Mouse (Mus musculus): Measurements from ENCODE around the gene Olfr519. TPM values are rescaled to one million over a fixed set of nuclear protein-coding genes. Genes with fewer than 3 reads are reported as not detected.

Olfr519 gene
- total and polyA plus RNA-seq, 3 experiments, result not detected

- H3K9ac ChIP-seq (ENCODE audit: insufficient read depth, low read depth), result no peak within 1 kb of the TSS
- H3K4me2 ChIP-seq (ENCODE audit: insufficient read depth, low read depth, poor library complexity, severe bottlenecking), result no peak within 1 kb of the TSS
- H3K27ac ChIP-seq (ENCODE audit: insufficient read depth, low read depth), result no peak within 1 kb of the TSS
- no peaks in the 10 kb centered on the region for H3K4me1 ChIP-seq (ENCODE audit: control insufficient read depth in 1 of 2, insufficient read depth in 2 of 2)
- dilution Hi-C loops (cut with MboI; ENCODE audit: extremely low pct_ligation_motif_present, extremely low pct_unique_long_range_greater_than_20kb, low sequenced_read_pairs) (no loop called here), in situ Hi-C loops (cut with MboI; ENCODE audit: low pct_ligation_motif_present, low pct_unique_long_range_greater_than_20kb, low sequenced_read_pairs) (no loop called here)
- no peak for TF ChIP-seq UBTF (IDR thresholded peaks at IDR 0.05; ENCODE audit: low read depth, low read length)
- TF ChIP-seq ZKSCAN1 (IDR thresholded peaks at IDR 0.05; ENCODE audit: borderline replicate concordance, low read depth, low read length), result no peak
- TF ChIP-seq GABPA (IDR thresholded peaks at IDR 0.05; ENCODE audit: insufficient replicate concordance, low read depth, low read length), result no peak
- TF ChIP-seq MAZ (IDR thresholded peaks at IDR 0.05; ENCODE audit: low read depth, low read length), result no peak
- no peak for TF ChIP-seq MEF2A (IDR thresholded peaks at IDR 0.05; ENCODE audit: borderline replicate concordance, low read depth, low read length)
- no peak within 1 kb of the TSS for H3K4me3 ChIP-seq (replicated peaks in 1 of 3; ENCODE audit: low read depth in 2 of 3, low read length in 2 of 3, poor library complexity in 1 of 3)
- H3K27me3 ChIP-seq (replicated peaks), result peaks cover 73% of the 10 kb centered on the region
- H3K9me3 ChIP-seq (replicated peaks; ENCODE audit: low read length), result no peaks in the 10 kb centered on the region
- DNase-seq (ENCODE audit: extremely low read depth), result no peak
- no peaks in the 10 kb centered on the region for H3K36me3 ChIP-seq (replicated peaks in 1 of 2; ENCODE audit: control insufficient read depth in 1 of 2, insufficient read depth in 1 of 2, low read length in 1 of 2)
- H3K79me2 ChIP-seq (replicated peaks; ENCODE audit: control insufficient read depth, extremely low read depth, insufficient read depth, poor library complexity, severe bottlenecking), result no peaks in the 10 kb centered on the region
Observed at GRCm38 (mm10) chr7:108884906-108885305, 9.3 kb downstream of the Olfr519 start, which contains the start of gene Olfr518. TSS of gene Olfr518 (minus strand) at chr7:108885006.

GRCm38 (mm10) chr7:108872279-108872678 is 21.9 kb downstream of the Olfr519 start, which contains the start of gene Olfr517:
TSS of gene Olfr517 (minus strand) at chr7:108872379.
- Histone ChIP-seq H3K4me1 (ENCODE audit: control insufficient read depth in 1 of 2, insufficient read depth in 2 of 2) (no peaks in the 10 kb centered on the region), H3K9me3 (replicated peaks; ENCODE audit: low read length) (no peaks in the 10 kb centered on the region), H3K9ac (ENCODE audit: insufficient read depth, low read depth) (no peak within 1 kb of the TSS), H3K27me3 (replicated peaks) (peaks cover 42% of the 10 kb centered on the region), H3K4me3 (replicated peaks in 1 of 3; ENCODE audit: low read depth in 2 of 3, low read length in 2 of 3, poor library complexity in 1 of 3) (no peak within 1 kb of the TSS), H3K79me2 (replicated peaks; ENCODE audit: control insufficient read depth, extremely low read depth, insufficient read depth, poor library complexity, severe bottlenecking) (no peaks in the 10 kb centered on the region), H3K36me3 (replicated peaks in 1 of 2; ENCODE audit: control insufficient read depth in 1 of 2, insufficient read depth in 1 of 2, low read length in 1 of 2) (no peaks in the 10 kb centered on the region), H3K27ac (ENCODE audit: insufficient read depth, low read depth) (no peak within 1 kb of the TSS), H3K4me2 (ENCODE audit: insufficient read depth, low read depth, poor library complexity, severe bottlenecking) (no peak within 1 kb of the TSS)
- in situ Hi-C loops (cut with MboI; ENCODE audit: low pct_ligation_motif_present, low pct_unique_long_range_greater_than_20kb, low sequenced_read_pairs) (no loop called here), dilution Hi-C loops (cut with MboI; ENCODE audit: extremely low pct_ligation_motif_present, extremely low pct_unique_long_range_greater_than_20kb, low sequenced_read_pairs) (no loop called here)
- TF ChIP-seq SIN3A (IDR thresholded peaks at IDR 0.05; ENCODE audit: low read length) (no peak), KAT2A (IDR thresholded peaks at IDR 0.05; ENCODE audit: insufficient replicate concordance, low read length) (no peak), BHLHE40 (IDR thresholded peaks at IDR 0.05; ENCODE audit: low read depth, low read length) (no peak), JUN (IDR thresholded peaks at IDR 0.05; ENCODE audit: insufficient read depth, low read depth, low read length) (no peak), USF1 (IDR thresholded peaks at IDR 0.05; ENCODE audit: low read depth, low read length) (no peak), ZMIZ1 (IDR thresholded peaks at IDR 0.05; ENCODE audit: low read depth, low read length) (no peak), ZNF384 (IDR thresholded peaks at IDR 0.05; ENCODE audit: low read depth, low read length) (no peak), ZC3H11A (IDR thresholded peaks at IDR 0.05; ENCODE audit: low read depth, low read length) (no peak), CHD2 (IDR thresholded peaks at IDR 0.05; ENCODE audit: low read length) (no peak), E2F4 (IDR thresholded peaks at IDR 0.05; ENCODE audit: insufficient replicate concordance, low read depth, low read length) (no peak), UBTF (IDR thresholded peaks at IDR 0.05; ENCODE audit: low read depth, low read length) (no peak), SMC3 (IDR thresholded peaks at IDR 0.05; ENCODE audit: low read depth, low read length) (no peak), IRF4 (IDR thresholded peaks at IDR 0.05; ENCODE audit: low read depth, low read length) (no peak)
- DNase-seq (ENCODE audit: extremely low read depth), result no peak

Data from CH12.LX (cell line).